Mouse (Mus musculus): Measurements from ENCODE around the gene Slc38a5. TPM values are rescaled to one million over a fixed set of nuclear protein-coding genes. Genes with fewer than 3 reads are reported as not detected.

Slc38a5 gene
- total and polyA plus RNA-seq, 2 experiments from 2014 or later: 20.8 to 26.8 TPM

DNA sequence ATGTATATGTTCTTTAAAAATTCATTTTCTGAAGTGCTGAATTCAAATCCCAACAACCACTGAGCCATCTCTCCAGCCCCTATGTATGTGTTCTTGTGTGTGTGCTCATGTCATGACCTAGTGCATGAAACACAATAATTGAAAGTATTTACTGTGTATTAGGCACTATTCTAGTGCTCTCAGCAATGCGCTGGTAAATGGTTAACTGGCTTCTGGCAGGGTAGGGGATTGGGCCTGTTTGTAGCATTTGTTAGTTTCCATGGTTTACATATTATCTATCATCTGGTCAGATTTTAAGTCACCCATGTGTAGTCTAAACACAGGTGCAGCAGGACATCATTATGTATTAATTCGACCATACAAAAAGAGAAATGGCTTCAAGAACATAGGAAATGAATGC, 17.2 kb upstream of the Slc38a5 start:
- no peak for TF ChIP-seq CTCF (IDR thresholded peaks at IDR 0.05; ENCODE audit: low read depth)
- DNase-seq (ENCODE audit: low spot score) (no peak), ATAC-seq (no peak)
- no peaks in the 10 kb centered on the region for H3K27me3 ChIP-seq (ENCODE audit: insufficient read depth, low read length)
- no peaks in the 10 kb centered on the region for H3K36me3 ChIP-seq (ENCODE audit: insufficient read depth, low read length)
- no peaks in the 10 kb centered on the region for H3K9me3 ChIP-seq (ENCODE audit: low read length)
- no peak overlapping the region for H3K9ac ChIP-seq (replicated peaks; ENCODE audit: low read length)
- no peak overlapping the region for H3K27ac ChIP-seq
- WGBS: 91% methylated on average over 2 of the region's 2 CpGs
- no peak overlapping the region for H3K4me2 ChIP-seq (ENCODE audit: low read depth, low read length)
- no peaks in the 10 kb centered on the region for H3K4me1 ChIP-seq (ENCODE audit: insufficient read depth, low read length)
- no peak overlapping the region for H3K4me3 ChIP-seq (ENCODE audit: low read length)

DNA sequence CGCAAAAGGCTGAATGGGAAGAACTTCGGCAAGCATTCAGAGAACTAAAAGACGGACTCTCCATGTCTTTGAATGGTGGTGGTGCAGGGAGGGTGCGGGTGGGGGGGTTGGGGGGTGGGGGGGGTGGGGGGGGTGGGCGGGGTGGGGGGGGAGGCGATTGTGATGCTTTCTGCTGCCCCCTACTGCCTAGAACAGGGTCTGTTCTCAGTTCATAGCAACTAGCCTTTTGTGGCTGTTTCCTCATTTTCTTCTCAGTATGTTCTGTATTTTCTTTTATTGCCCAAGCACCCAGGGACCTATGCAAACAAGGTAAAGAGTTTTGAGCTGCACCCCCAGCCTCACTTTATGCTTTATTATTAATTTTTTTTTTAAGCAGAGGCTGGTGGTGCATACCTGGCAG, 15.1 kb upstream of the Slc38a5 start:
- no peak overlapping the region for H3K9ac ChIP-seq (replicated peaks; ENCODE audit: low read length)
- no peak overlapping the region for H3K4me3 ChIP-seq (ENCODE audit: low read length)
- H3K4me2 ChIP-seq (ENCODE audit: low read depth, low read length): no peak overlapping the region
- H3K4me1 ChIP-seq (ENCODE audit: insufficient read depth, low read length): no peaks in the 10 kb centered on the region
- H3K36me3 ChIP-seq (ENCODE audit: insufficient read depth, low read length): no peaks in the 10 kb centered on the region
- ATAC-seq: no peak
- no peak for DNase-seq (ENCODE audit: low spot score)
- no peaks in the 10 kb centered on the region for H3K27me3 ChIP-seq (ENCODE audit: insufficient read depth, low read length)
- 43% methylated on average over 3 of the region's 6 CpGs for WGBS
- TF ChIP-seq CTCF (IDR thresholded peaks at IDR 0.05; ENCODE audit: low read depth): no peak
- no peaks in the 10 kb centered on the region for H3K9me3 ChIP-seq (ENCODE audit: low read length)
- no peak overlapping the region for H3K27ac ChIP-seq

DNA sequence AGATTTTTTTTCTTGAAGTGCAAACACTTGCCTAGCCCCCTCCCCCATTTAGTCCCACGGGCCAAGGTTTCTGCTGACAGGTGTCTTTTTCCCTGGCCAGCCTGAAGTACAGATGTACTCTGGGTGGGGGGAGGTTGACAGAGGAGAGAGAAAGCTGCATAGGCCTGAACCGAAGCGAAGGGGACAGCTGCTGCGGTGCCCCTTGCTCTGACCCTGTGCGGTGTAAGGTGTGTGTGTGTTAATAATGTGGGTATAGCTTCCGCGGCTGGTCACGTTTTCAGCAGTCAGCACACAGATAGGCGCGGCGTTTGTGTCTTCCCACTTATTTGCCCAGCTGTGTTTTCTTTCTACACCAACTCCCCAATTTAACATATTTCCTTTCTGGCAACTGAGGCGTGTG, 11.5 kb upstream of the Slc38a5 start:
- Histone ChIP-seq H3K36me3 (ENCODE audit: insufficient read depth, low read length) (no peaks in the 10 kb centered on the region), H3K27ac (no peak overlapping the region), H3K4me1 (ENCODE audit: insufficient read depth, low read length) (no peaks in the 10 kb centered on the region), H3K4me2 (ENCODE audit: low read depth, low read length) (no peak overlapping the region), H3K9ac (replicated peaks; ENCODE audit: low read length) (no peak overlapping the region), H3K27me3 (ENCODE audit: insufficient read depth, low read length) (no peaks in the 10 kb centered on the region), H3K9me3 (ENCODE audit: low read length) (no peaks in the 10 kb centered on the region), H3K4me3 (ENCODE audit: low read length) (no peak overlapping the region)
- WGBS: 87% methylated on average over 12 of the region's 12 CpGs
- DNase-seq (ENCODE audit: low spot score) (no peak), ATAC-seq (no peak)
- no peak for TF ChIP-seq CTCF (IDR thresholded peaks at IDR 0.05; ENCODE audit: low read depth)

DNA sequence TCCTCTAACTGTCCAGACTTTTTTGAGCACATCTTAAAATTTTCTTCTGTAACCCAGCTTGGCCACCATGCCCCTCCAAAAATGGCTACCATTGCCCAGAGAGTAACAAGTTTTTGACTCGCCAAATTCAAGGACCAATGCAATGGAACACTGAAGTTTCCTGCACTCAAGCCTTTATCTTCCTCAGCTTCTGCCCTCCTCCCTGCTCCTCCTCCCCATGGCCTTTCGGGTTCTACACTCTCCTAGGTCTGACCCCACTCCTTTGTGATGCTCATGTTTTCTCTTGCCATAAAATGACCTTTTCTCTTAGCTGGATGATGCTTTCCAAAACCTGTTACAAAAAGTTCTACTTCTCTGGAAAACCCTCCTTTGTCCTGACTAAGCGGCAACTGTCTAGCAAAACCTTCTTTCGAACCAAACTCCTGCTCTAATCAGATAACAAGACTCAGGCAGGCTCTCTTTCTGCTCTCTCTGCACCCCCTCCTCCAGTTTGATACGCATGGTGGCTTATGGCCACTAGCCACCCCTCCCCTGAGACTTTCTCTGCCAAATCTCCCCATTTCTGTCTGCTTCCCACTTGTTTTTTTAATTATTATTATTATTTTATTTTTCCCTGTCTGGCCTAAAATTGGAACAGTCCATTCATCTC, 7.7 kb upstream of the Slc38a5 start:
- H3K27ac ChIP-seq: no peak overlapping the region
- no peak for TF ChIP-seq CTCF (IDR thresholded peaks at IDR 0.05; ENCODE audit: low read depth)
- H3K9ac ChIP-seq (replicated peaks; ENCODE audit: low read length): no peak overlapping the region
- no peak overlapping the region for H3K4me2 ChIP-seq (ENCODE audit: low read depth, low read length)
- DNase-seq (ENCODE audit: low spot score): no peak
- no peak for ATAC-seq
- H3K36me3 ChIP-seq (ENCODE audit: insufficient read depth, low read length): no peaks in the 10 kb centered on the region
- WGBS: 75% methylated on average over 5 of the region's 5 CpGs
- H3K4me3 ChIP-seq (ENCODE audit: low read length): no peak overlapping the region
- H3K9me3 ChIP-seq (ENCODE audit: low read length): no peaks in the 10 kb centered on the region
- H3K4me1 ChIP-seq (ENCODE audit: insufficient read depth, low read length): no peaks in the 10 kb centered on the region
- no peaks in the 10 kb centered on the region for H3K27me3 ChIP-seq (ENCODE audit: insufficient read depth, low read length)

DNA sequence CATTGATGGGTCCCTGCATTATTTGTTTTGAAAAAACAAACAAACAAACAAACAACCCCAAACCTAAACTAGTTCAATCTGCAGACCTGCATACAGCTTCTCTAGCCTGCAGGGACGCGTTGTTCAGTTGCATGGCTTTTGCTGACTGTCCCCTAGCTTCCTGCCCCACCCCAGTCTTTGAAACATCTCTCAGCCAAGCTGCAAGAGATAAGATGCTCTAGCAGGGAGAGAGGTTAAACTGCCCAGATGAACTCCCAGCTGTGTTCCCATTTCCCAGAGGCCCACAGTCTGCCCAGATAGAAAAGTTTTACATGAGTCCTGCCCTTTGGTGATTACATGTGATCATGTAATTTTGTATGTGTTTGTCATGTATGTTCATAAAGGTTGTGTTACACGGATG, 6.7 kb upstream of the Slc38a5 start:
- ATAC-seq (no peak), DNase-seq (ENCODE audit: low spot score) (no peak)
- TF ChIP-seq CTCF (IDR thresholded peaks at IDR 0.05; ENCODE audit: low read depth): no peak
- Histone ChIP-seq H3K4me3 (ENCODE audit: low read length) (no peak overlapping the region), H3K36me3 (ENCODE audit: insufficient read depth, low read length) (no peaks in the 10 kb centered on the region), H3K4me2 (ENCODE audit: low read depth, low read length) (no peak overlapping the region), H3K9ac (replicated peaks; ENCODE audit: low read length) (no peak overlapping the region), H3K27me3 (ENCODE audit: insufficient read depth, low read length) (no peaks in the 10 kb centered on the region), H3K27ac (no peak overlapping the region), H3K9me3 (ENCODE audit: low read length) (no peaks in the 10 kb centered on the region), H3K4me1 (ENCODE audit: insufficient read depth, low read length) (no peaks in the 10 kb centered on the region)
- 87% methylated on average over 3 of the region's 3 CpGs for WGBS

DNA sequence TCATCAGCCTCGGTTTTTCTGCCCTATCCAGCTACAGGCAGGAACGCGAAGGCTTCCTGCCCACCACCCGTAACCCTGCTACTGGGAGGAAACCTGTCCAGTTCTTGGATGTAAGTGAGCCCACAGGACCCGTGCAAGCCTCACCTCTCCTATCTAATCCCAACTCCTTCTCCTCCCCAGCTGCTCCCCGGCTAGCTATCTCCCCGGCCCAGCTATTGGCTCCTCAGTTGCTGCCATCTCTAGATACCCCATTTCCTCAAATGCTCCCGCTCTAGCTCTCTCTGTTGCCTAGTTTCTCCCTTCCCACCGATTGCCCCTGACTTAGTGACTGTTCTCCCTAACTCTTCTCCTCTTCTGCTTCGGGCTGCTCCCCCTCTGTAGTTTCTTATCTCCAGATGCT, 1.1 kb downstream of the Slc38a5 start:
- TF ChIP-seq CTCF (IDR thresholded peaks at IDR 0.05; ENCODE audit: low read depth): no peak
- no peak overlapping the region for H3K27ac ChIP-seq
- no peak overlapping the region for H3K9ac ChIP-seq (replicated peaks; ENCODE audit: low read length)
- H3K4me1 ChIP-seq (ENCODE audit: insufficient read depth, low read length): no peaks in the 10 kb centered on the region
- 42% methylated on average over 10 of the region's 10 CpGs for WGBS
- no peaks in the 10 kb centered on the region for H3K9me3 ChIP-seq (ENCODE audit: low read length)
- ATAC-seq: no peak
- H3K4me3 ChIP-seq (ENCODE audit: low read length): 0 out of 2 replicates have a peak overlapping the region, but pooled peaks have one; percentile 2
- H3K36me3 ChIP-seq (ENCODE audit: insufficient read depth, low read length): no peaks in the 10 kb centered on the region
- peak overlapping the region; percentile 38; the same call in 1 of the 2 replicates for H3K4me2 ChIP-seq (ENCODE audit: low read depth, low read length)
- no peak for DNase-seq (ENCODE audit: low spot score)
- H3K27me3 ChIP-seq (ENCODE audit: insufficient read depth, low read length): no peaks in the 10 kb centered on the region

DNA sequence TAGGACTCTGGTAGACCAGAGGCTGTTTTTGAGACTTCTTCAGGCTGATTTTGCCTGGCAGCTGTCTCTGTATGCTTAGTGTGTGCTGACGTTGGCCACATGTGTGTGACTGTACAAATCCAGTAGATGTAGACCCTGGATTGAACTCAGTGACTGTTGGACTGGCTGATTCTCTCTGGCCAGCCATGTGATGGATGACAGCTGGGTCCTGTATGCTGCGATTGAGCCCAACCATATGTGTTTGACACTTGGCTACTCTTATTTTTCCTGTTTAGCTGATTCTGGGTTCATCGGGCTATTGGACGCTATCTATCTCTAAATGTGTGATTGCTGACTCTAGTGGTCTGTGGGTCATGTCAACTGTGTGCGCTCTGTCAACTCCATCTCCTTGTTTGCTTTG, 3.1 kb downstream of the Slc38a5 start:
- TF ChIP-seq CTCF (IDR thresholded peaks at IDR 0.05; ENCODE audit: low read depth): no peak
- Histone ChIP-seq H3K4me3 (ENCODE audit: low read length) (no peak overlapping the region), H3K4me1 (ENCODE audit: insufficient read depth, low read length) (no peaks in the 10 kb centered on the region), H3K36me3 (ENCODE audit: insufficient read depth, low read length) (no peaks in the 10 kb centered on the region), H3K27ac (no peak overlapping the region), H3K9ac (replicated peaks; ENCODE audit: low read length) (no peak overlapping the region), H3K9me3 (ENCODE audit: low read length) (no peaks in the 10 kb centered on the region), H3K4me2 (ENCODE audit: low read depth, low read length) (no peak overlapping the region), H3K27me3 (ENCODE audit: insufficient read depth, low read length) (no peaks in the 10 kb centered on the region)
- ATAC-seq (no peak), DNase-seq (ENCODE audit: low spot score) (no peak)
- WGBS: 89% methylated on average over 5 of the region's 5 CpGs
